8 mouse cellular contexts compared by ENCODE assay signal in genomic region chr17:25273706-25274501, GRCm38 (mm10). TPM values are rescaled to one million over a fixed set of nuclear protein-coding genes. Genes with fewer than 3 reads are reported as not detected.
DNase-seq lines count a peak whose midpoint lies in the region; ATAC-seq and TF ChIP-seq lines count a peak whose summit lies in the region.

No protein-coding gene starts in this region.

- no peaks in the 10 kb centered on the region for H3K9me3 ChIP-seq in forebrain, embryonic 14.5 days (replicated peaks; ENCODE audit: control insufficient read depth, low read length)

- WGBS in forebrain, embryonic 14.5 days, result under 1% methylated on average over 45 of the region's 45 CpGs
- 1% methylated on average over 42 of the region's 45 CpGs for whole genome bisulfite sequencing in lung, adult 2 months

- H3K4me3 ChIP-seq in forebrain, embryonic 14.5 days (ENCODE audit: low read depth, low read length), result peak overlapping the region; percentile 99
- H3K4me3 ChIP-seq in lung, adult 2 months (replicated peaks; ENCODE audit: extremely low read depth, low read depth, low read length), result peak overlapping the region; percentile 92

- H3K9ac ChIP-seq in forebrain, embryonic 14.5 days (ENCODE audit: low read length), result peak overlapping the region; percentile 99

- TF ChIP-seq CTCF in lung, adult 2 months (IDR thresholded peaks at IDR 0.05; ENCODE audit: insufficient read depth, low read length), result peak; percentile 54

- peak overlapping the region; percentile 99 for H3K27ac ChIP-seq in forebrain, embryonic 14.5 days (ENCODE audit: low read depth, low read length)

- peak; percentile 64; the same call in 1 of the 2 replicates for TF ChIP-seq POLR2A in lung, adult 2 months (IDR thresholded peaks at IDR 0.05; ENCODE audit: borderline replicate concordance, extremely low read depth, low read depth, low read length)

- peaks cover 26% of the 10 kb centered on the region for H3K4me1 ChIP-seq in forebrain, embryonic 14.5 days (ENCODE audit: control insufficient read depth, insufficient read depth, low read length)
- H3K4me1 ChIP-seq in lung, adult 2 months (ENCODE audit: control insufficient read depth, insufficient read depth, low read length), result peaks cover 24% of the 10 kb centered on the region

- peak; percentile 90 for ATAC-seq in forebrain, embryonic 14.5 days
- ATAC-seq in neutrophil, adult 5-6 weeks (ENCODE audit: extremely low read depth, insufficient number of reproducible peaks, low FRiP score, poor library complexity, severe bottlenecking), result peak; percentile 77

- H3K27me3 ChIP-seq in forebrain, embryonic 14.5 days (replicated peaks; ENCODE audit: control insufficient read depth, insufficient read depth, low read length), result no peaks in the 10 kb centered on the region

- intact Hi-C loops in heart, postnatal 14 days (cut with DNase I), result loop anchor here (5.0 to 10.0 kb wide), 3 partner anchors 87 to 339 kb away; partner anchors contain the start of genes Mapk8ip3 and Unkl

- DNase-seq in ES-CJ7 (ENCODE audit: low read depth, low spot score), result peak; percentile 98
- DNase-seq in cerebellum, adult 11 months, result peak; percentile 95
- peak; percentile 98 for DNase-seq in forebrain, embryonic 14.5 days (ENCODE audit: low spot score)
- peak; percentile 95 for DNase-seq in heart, postnatal 14 days
- peak; percentile 97 for DNase-seq in layer of hippocampus, adult 11-12 months (ENCODE audit: low spot score)
- DNase-seq in lung, adult 2 months, result peak; percentile 98
- DNase-seq in thymus, adult 18-20 months, result peak; percentile 80 to 92

- H3K36me3 ChIP-seq in forebrain, embryonic 14.5 days (ENCODE audit: control insufficient read depth, insufficient read depth, low read length), result peaks cover 19% of the 10 kb centered on the region

- H3K4me2 ChIP-seq in forebrain, embryonic 14.5 days (ENCODE audit: low read length), result peak overlapping the region; percentile 99

RNA-seq across cellular contexts. Expression of gene Ube2i, which starts 0.5 kb away (rescaled TPM):
- polyA plus RNA-seq in forebrain, embryonic 14.5 days (2014; fragmentation: Nextera tagmentation; extraction: Ambion mirVana), result 662 and 671 TPM in 2 replicates
- 100 to 1,000 TPM; 119 to 121 TPM for total RNA-seq in heart, postnatal 14 days (2021)
- polyA plus RNA-seq in lung, adult 2 months (2012; rRNA removed), result 138 and 178 TPM in 2 replicates
- 303 and 329 TPM in 2 replicates for total RNA-seq in neutrophil, adult 5-6 weeks (2017)

RNA-seq across cellular contexts. Expression of gene Baiap3, which starts 17.7 kb away (rescaled TPM):
- polyA plus RNA-seq in forebrain, embryonic 14.5 days (2014; fragmentation: Nextera tagmentation; extraction: Ambion mirVana), result 4.8 and 9.7 TPM in 2 replicates
- total RNA-seq in heart, postnatal 14 days (2021), result under 1 TPM; 0.17 to 0.63 TPM
- 23.8 and 28.3 TPM in 2 replicates for polyA plus RNA-seq in lung, adult 2 months (2012; rRNA removed)
- total RNA-seq in neutrophil, adult 5-6 weeks (2017), result 5.4 and 7.8 TPM in 2 replicates

RNA-seq across cellular contexts. Expression of gene Prss34, which starts 24.3 kb away (rescaled TPM):
- not detected in 2 replicates for polyA plus RNA-seq in forebrain, embryonic 14.5 days (2014; fragmentation: Nextera tagmentation; extraction: Ambion mirVana)
- total RNA-seq in heart, postnatal 14 days (2021), result under 1 TPM; 0.53 to 0.54 TPM
- polyA plus RNA-seq in lung, adult 2 months (2012; rRNA removed), result 0.27 and 0.46 TPM in 2 replicates
- total RNA-seq in neutrophil, adult 5-6 weeks (2017), result 0.58 TPM in 1 of 2 replicates, not detected in the other

RNA-seq across cellular contexts. Expression of gene Tsr3, which starts 33.9 kb away (rescaled TPM):
- polyA plus RNA-seq in forebrain, embryonic 14.5 days (2014; fragmentation: Nextera tagmentation; extraction: Ambion mirVana), result 57.4 and 67.8 TPM in 2 replicates
- total RNA-seq in heart, postnatal 14 days (2021), result 10 to 100 TPM in 1 of 2 experiments, 1 to 10 TPM in 1; 9.3 to 10.2 TPM
- polyA plus RNA-seq in lung, adult 2 months (2012; rRNA removed), result 16.9 TPM in 2 replicates
- 19.8 and 20.5 TPM in 2 replicates for total RNA-seq in neutrophil, adult 5-6 weeks (2017)

RNA-seq across cellular contexts. Expression of gene Gnptg, which starts 34.0 kb away (rescaled TPM):
- polyA plus RNA-seq in forebrain, embryonic 14.5 days (2014; fragmentation: Nextera tagmentation; extraction: Ambion mirVana), result 86.8 and 92.0 TPM in 2 replicates
- total RNA-seq in heart, postnatal 14 days (2021), result 10 to 100 TPM; 13.1 to 14.3 TPM
- polyA plus RNA-seq in lung, adult 2 months (2012; rRNA removed), result 46.3 and 55.6 TPM in 2 replicates
- 14.4 and 19.4 TPM in 2 replicates for total RNA-seq in neutrophil, adult 5-6 weeks (2017)

Comparison
In these comparisons a context has a peak if more than half of its experiments do, and no peak if none do; other contexts are left out.
1. Peak in every context shown above with its lines: DNase-seq, ATAC-seq, H3K4me3 ChIP-seq and H3K27ac ChIP-seq.